14 mouse cellular contexts compared by ENCODE assay signal in the genomic region with DNA sequence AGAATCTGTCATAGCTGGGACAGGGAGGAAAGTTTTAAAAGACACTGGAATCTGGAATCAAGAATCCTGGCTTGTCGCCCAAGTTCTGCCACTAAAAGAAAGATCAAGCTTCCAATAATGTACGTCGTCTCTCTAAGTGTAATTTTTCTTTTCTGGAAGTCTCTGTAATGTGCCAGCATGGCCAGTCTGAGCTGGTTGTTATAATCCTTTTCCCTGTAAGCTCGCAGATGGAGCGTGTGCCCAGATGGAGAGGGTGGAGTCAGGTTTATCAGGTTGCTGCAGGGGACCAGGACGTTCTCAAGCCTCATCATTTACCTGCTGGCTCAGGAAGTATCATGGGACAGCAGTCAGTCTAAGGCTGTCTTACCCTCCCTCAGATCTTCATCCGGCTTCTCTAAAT.
DNase-seq lines count a peak whose midpoint lies in the region; ATAC-seq and TF ChIP-seq lines count a peak whose summit lies in the region.
"Had no signal": no experiment of that assay in that cellular context is flagged by ENCODE, and none has a peak within 500 bp of the region (broad histone marks: within the 10 kb centered on the region; RNA-seq: fewer than 3 reads in every experiment).

No protein-coding gene starts in this region.

- H3K27me3 ChIP-seq in hindbrain, postnatal 0 days (ENCODE audit: insufficient read depth, low read length): no peaks in the 10 kb centered on the region
- H3K27me3 ChIP-seq in hindbrain, embryonic 12.5 days: no peaks in the 10 kb centered on the region
- no peaks in the 10 kb centered on the region for H3K27me3 ChIP-seq in cerebellum, adult 2 months (ENCODE audit: control insufficient read depth, insufficient read depth, low read length)
- no peaks in the 10 kb centered on the region for H3K27me3 ChIP-seq in forebrain, embryonic 16.5 days (replicated peaks; ENCODE audit: control insufficient read depth, insufficient read depth, low read length)
- H3K27me3 ChIP-seq in stomach, postnatal 0 days (ENCODE audit: control insufficient read depth, insufficient read depth, low read length): no peaks in the 10 kb centered on the region
- H3K27me3 ChIP-seq: intestine, embryonic 15.5 days had no signal

- TF ChIP-seq POLR2A in cerebellum, adult 2 months (IDR thresholded peaks at IDR 0.05; ENCODE audit: borderline replicate concordance, insufficient read depth, low read length): no peak

- H3K4me1 ChIP-seq in hindbrain, postnatal 0 days (ENCODE audit: insufficient read depth, low read length): no peaks in the 10 kb centered on the region
- H3K4me1 ChIP-seq in hindbrain, embryonic 12.5 days: no peaks in the 10 kb centered on the region
- H3K4me1 ChIP-seq in cerebellum, adult 2 months (ENCODE audit: control insufficient read depth, insufficient read depth, low read length): peaks cover 4% of the 10 kb centered on the region; the same call in 1 of the 2 replicates
- H3K4me1 ChIP-seq in forebrain, embryonic 16.5 days (replicated peaks; ENCODE audit: control insufficient read depth, insufficient read depth, low read length): peaks cover 6% of the 10 kb centered on the region
- no peaks in the 10 kb centered on the region for H3K4me1 ChIP-seq in stomach, postnatal 0 days (replicated peaks; ENCODE audit: control insufficient read depth, insufficient read depth)
- H3K4me1 ChIP-seq: intestine, embryonic 15.5 days had no signal

- WGBS in hindbrain, postnatal 0 days: 45% methylated on average over 7 of the region's 7 CpGs
- WGBS in hindbrain, embryonic 12.5 days: 75% methylated on average over 7 of the region's 7 CpGs
- 18% methylated on average over 7 of the region's 7 CpGs for WGBS in cerebellum, adult 2 months
- 45% methylated on average over 7 of the region's 7 CpGs for WGBS in forebrain, embryonic 16.5 days
- WGBS in stomach, postnatal 0 days: 32% methylated on average over 7 of the region's 7 CpGs

- H3K9ac ChIP-seq in hindbrain, postnatal 0 days (replicated peaks; ENCODE audit: low read length): no peak overlapping the region
- H3K9ac ChIP-seq in hindbrain, embryonic 12.5 days: no peak overlapping the region
- no peak overlapping the region for H3K9ac ChIP-seq in forebrain, embryonic 16.5 days (replicated peaks; ENCODE audit: low read depth, low read length)
- no peak overlapping the region for H3K9ac ChIP-seq in stomach, postnatal 0 days (ENCODE audit: low read length)
- H3K9ac ChIP-seq: intestine, embryonic 15.5 days had no signal

- peak; percentile 59; the same call in 1 of the 2 replicates for ATAC-seq in hindbrain, postnatal 0 days
- no peak for ATAC-seq in hindbrain, embryonic 12.5 days (ENCODE audit: low FRiP score)
- ATAC-seq in forebrain, embryonic 16.5 days: peak; percentile 55; the same call in 1 of the 2 replicates
- ATAC-seq in stomach, postnatal 0 days (ENCODE audit: low FRiP score, low TSS enrichment): no peak
- ATAC-seq: activated CD4-positive, CD25-positive, alpha-beta regulatory T cell, adult 4 months; intestine, embryonic 15.5 days; lung, postnatal 0 days had no signal

- TF ChIP-seq CTCF in hindbrain, postnatal 0 days (IDR thresholded peaks at IDR 0.05; ENCODE audit: low read depth): no peak
- no peak for TF ChIP-seq CTCF in cerebellum, adult 2 months (IDR thresholded peaks at IDR 0.05; ENCODE audit: borderline replicate concordance, insufficient read depth, low read depth, low read length)
- no peak for TF ChIP-seq CTCF in stomach, postnatal 0 days (IDR thresholded peaks at IDR 0.05; ENCODE audit: low read depth)

- DNase-seq in hindbrain, postnatal 0 days (ENCODE audit: low spot score): peak; percentile 38
- DNase-seq in retina, postnatal 7 days (ENCODE audit: low read depth, low spot score): peak; percentile 58
- no peak for DNase-seq in retina, postnatal 1 day
- peak; percentile 61 to 70 for DNase-seq in cerebellum, adult 2 months
- no peak for DNase-seq in stomach, postnatal 0 days (ENCODE audit: low spot score)
- DNase-seq in kidney, postnatal 14 days: no peak
- DNase-seq: gastrocnemius, postnatal 10 days; kidney, postnatal 36 days; liver had no signal

- H3K9me3 ChIP-seq in hindbrain, postnatal 0 days (ENCODE audit: low read length): no peaks in the 10 kb centered on the region
- H3K9me3 ChIP-seq in hindbrain, embryonic 12.5 days (replicated peaks): no peaks in the 10 kb centered on the region
- no peaks in the 10 kb centered on the region for H3K9me3 ChIP-seq in forebrain, embryonic 16.5 days (ENCODE audit: control insufficient read depth, low read length)
- no peaks in the 10 kb centered on the region for H3K9me3 ChIP-seq in stomach, postnatal 0 days (ENCODE audit: control insufficient read depth, low read length)
- H3K9me3 ChIP-seq: intestine, embryonic 15.5 days had no signal

- peak overlapping the region; percentile 23; the same call in 1 of the 2 replicates for H3K27ac ChIP-seq in hindbrain, postnatal 0 days
- H3K27ac ChIP-seq in hindbrain, embryonic 12.5 days: no peak overlapping the region
- H3K27ac ChIP-seq in cerebellum, adult 2 months (ENCODE audit: insufficient read depth, low read length): no peak overlapping the region
- peak overlapping the region; percentile 78 for H3K27ac ChIP-seq in forebrain, embryonic 16.5 days (ENCODE audit: low read length)
- H3K27ac ChIP-seq in stomach, postnatal 0 days (replicated peaks): no peak overlapping the region
- H3K27ac ChIP-seq: intestine, embryonic 15.5 days had no signal

- H3K4me3 ChIP-seq in hindbrain, postnatal 0 days (ENCODE audit: low read length): no peak overlapping the region
- H3K4me3 ChIP-seq in hindbrain, embryonic 12.5 days: no peak overlapping the region
- H3K4me3 ChIP-seq in cerebellum, adult 2 months (replicated peaks; ENCODE audit: insufficient read depth, low read depth, low read length): no peak overlapping the region
- H3K4me3 ChIP-seq in forebrain, embryonic 16.5 days (replicated peaks; ENCODE audit: low read length): no peak overlapping the region
- H3K4me3 ChIP-seq in stomach, postnatal 0 days (ENCODE audit: low read depth, low read length): no peak overlapping the region
- H3K4me3 ChIP-seq: intestine, embryonic 15.5 days had no signal

- TF ChIP-seq EP300 in stomach, postnatal 0 days (optimal IDR thresholded peaks at IDR 0.05): no peak

- H3K4me2 ChIP-seq in hindbrain, postnatal 0 days (ENCODE audit: low read depth, low read length): no peak overlapping the region
- H3K4me2 ChIP-seq in hindbrain, embryonic 12.5 days (replicated peaks): no peak overlapping the region
- H3K4me2 ChIP-seq in forebrain, embryonic 16.5 days (ENCODE audit: low read length): no peak overlapping the region
- no peak overlapping the region for H3K4me2 ChIP-seq in stomach, postnatal 0 days (replicated peaks; ENCODE audit: low read depth)
- H3K4me2 ChIP-seq: intestine, embryonic 15.5 days had no signal

- H3K36me3 ChIP-seq in hindbrain, postnatal 0 days (ENCODE audit: insufficient read depth, low read length): no peaks in the 10 kb centered on the region
- H3K36me3 ChIP-seq in hindbrain, embryonic 12.5 days: no peaks in the 10 kb centered on the region
- no peaks in the 10 kb centered on the region for H3K36me3 ChIP-seq in forebrain, embryonic 16.5 days (ENCODE audit: control insufficient read depth, insufficient read depth)
- no peaks in the 10 kb centered on the region for H3K36me3 ChIP-seq in stomach, postnatal 0 days (ENCODE audit: control insufficient read depth, insufficient read depth, low read length)
- H3K36me3 ChIP-seq: intestine, embryonic 15.5 days had no signal

Comparison
In these comparisons a context has a peak if more than half of its experiments do, and no peak if none do; other contexts are left out.
1. ATAC-seq: peak in hindbrain, postnatal 0 days (single experiment) and forebrain, embryonic 16.5 days (single experiment); none in hindbrain, embryonic 12.5 days (single experiment) and stomach, postnatal 0 days (single experiment).
2. DNase-seq: peak in hindbrain, postnatal 0 days (single experiment), retina, postnatal 7 days (single experiment) and cerebellum, adult 2 months (2 of 2); none in retina, postnatal 1 day (single experiment), stomach, postnatal 0 days (single experiment) and kidney, postnatal 14 days (single experiment).
3. H3K27ac ChIP-seq: peak in hindbrain, postnatal 0 days (single experiment) and forebrain, embryonic 16.5 days (single experiment); none in hindbrain, embryonic 12.5 days (single experiment), cerebellum, adult 2 months (single experiment) and stomach, postnatal 0 days (single experiment).